Mouse (Mus musculus): ENCODE data around the gene 4931428F04Rik. TPM values are rescaled to one million over a fixed set of nuclear protein-coding genes. Genes with fewer than 3 reads are reported as not detected.
A peak's percentile ranks its signal among the peaks of the same experiment; 100 is the strongest.

The 4931428F04Rik gene
- total RNA-seq, 2 experiments from 2014 or later = 2.8 to 6.3 TPM

- intact Hi-C loops (cut with DNase I) = loop anchor here (2.0 kb wide), 1 partner anchor 20 kb away; the partner anchor contains the start of gene 4931428F04Rik
These were observed 21.2 kb downstream of the 4931428F04Rik start for GRCm38 (mm10) chr8:105268342-105269074.

GRCm38 (mm10) chr8:105266775-105267174 is 22.9 kb downstream of the 4931428F04Rik start:
- intact Hi-C loops (cut with DNase I) = no loop called here
- no peak for DNase-seq

More at GRCm38 (mm10) chr8:105268342-105269074, 21.2 kb downstream of the 4931428F04Rik start:
- DNase-seq = peak in 1 of 2 experiments; percentile 48

- intact Hi-C loops (cut with DNase I) = no loop called here
These were observed 24.5 kb downstream of the 4931428F04Rik start for GRCm38 (mm10) chr8:105265128-105265527.

GRCm38 (mm10) chr8:105264024-105264982 is 25.4 kb downstream of the 4931428F04Rik start, which contains the start of the genes Tradd and Fbxl8:
TSS of gene Tradd (minus strand) at chr8:105264609.
TSS of gene Fbxl8 (plus strand) at chr8:105264648.
- intact Hi-C loops (cut with DNase I) = no loop called here
- peak; percentile 81 for DNase-seq

More at GRCm38 (mm10) chr8:105265128-105265527, 24.5 kb downstream of the 4931428F04Rik start:
- peak in 1 of 2 experiments; percentile 42 for DNase-seq

- no peak for DNase-seq
- intact Hi-C loops (cut with DNase I) = no loop called here
These were observed 26.3 kb downstream of the 4931428F04Rik start for GRCm38 (mm10) chr8:105263244-105263912.

- intact Hi-C loops (cut with DNase I) = no loop called here
- DNase-seq = no peak
These were observed 28.2 kb downstream of the 4931428F04Rik start for GRCm38 (mm10) chr8:105261326-105261980.

- intact Hi-C loops (cut with DNase I) = no loop called here
- DNase-seq = no peak
These were observed 29.1 kb downstream of the 4931428F04Rik start for GRCm38 (mm10) chr8:105260371-105261099.

- intact Hi-C loops (cut with DNase I) = no loop called here
- peak; percentile 78 to 86 for DNase-seq
These were observed 29.8 kb downstream of the 4931428F04Rik start for GRCm38 (mm10) chr8:105259721-105260320.

- DNase-seq = peak in 1 of 2 experiments; percentile 33
- intact Hi-C loops (cut with DNase I) = no loop called here
These were observed 30.5 kb downstream of the 4931428F04Rik start for GRCm38 (mm10) chr8:105258911-105259720.

GRCm38 (mm10) chr8:105257318-105258114 is 32.1 kb downstream of the 4931428F04Rik start:
- intact Hi-C loops (cut with DNase I) = no loop called here
- no peak for DNase-seq

GRCm38 (mm10) chr8:105254966-105255350 is 34.7 kb downstream of the 4931428F04Rik start, which contains the start of gene B3gnt9:
TSS of gene B3gnt9 (minus strand) at chr8:105255153.
- intact Hi-C loops (cut with DNase I) = loop anchor here (1.0 kb wide), 1 partner anchor 28 kb away; no protein-coding TSS in a partner anchor
- DNase-seq = peak; percentile 84 to 85

- peak; percentile 92 to 95 for DNase-seq
- intact Hi-C loops (cut with DNase I) = loop anchor here (1.0 kb wide), 1 partner anchor 29 kb away; no protein-coding TSS in a partner anchor
These were observed 35.3 kb downstream of the 4931428F04Rik start for GRCm38 (mm10) chr8:105254152-105254965.

GRCm38 (mm10) chr8:105253766-105254151 is 35.9 kb downstream of the 4931428F04Rik start:
- DNase-seq = no peak
- intact Hi-C loops (cut with DNase I) = loop anchor here (1.0 kb wide), 1 partner anchor 30 kb away; no protein-coding TSS in a partner anchor

GRCm38 (mm10) chr8:105252680-105253537 is 36.8 kb downstream of the 4931428F04Rik start:
- DNase-seq = no peak
- intact Hi-C loops (cut with DNase I) = no loop called here

- intact Hi-C loops (cut with DNase I) = no loop called here
- DNase-seq = no peak
These were observed 37.7 kb downstream of the 4931428F04Rik start for GRCm38 (mm10) chr8:105251954-105252353.

All from heart, postnatal 10 days (tissue).